Mouse (Mus musculus): Measurements from ENCODE around the gene Fam129c.

Gene Fam129c

GRCm38 (mm10) chr8:71574426-71574825, 23.0 kb upstream of the Fam129c start:
- no peak for DNase-seq (ENCODE audit: low spot score)

- DNase-seq (ENCODE audit: low spot score): no peak
Observed at GRCm38 (mm10) chr8:71575020-71575419, 22.4 kb upstream of the Fam129c start.

- DNase-seq (ENCODE audit: low spot score): no peak
Observed at GRCm38 (mm10) chr8:71577856-71578387, 19.5 kb upstream of the Fam129c start.

- DNase-seq (ENCODE audit: low spot score): no peak
Observed at GRCm38 (mm10) chr8:71579009-71579408, 18.4 kb upstream of the Fam129c start.

- DNase-seq (ENCODE audit: low spot score): no peak
Observed at GRCm38 (mm10) chr8:71579476-71579875, 18.0 kb upstream of the Fam129c start.

GRCm38 (mm10) chr8:71580201-71580600, 17.2 kb upstream of the Fam129c start:
- DNase-seq (ENCODE audit: low spot score): no peak

GRCm38 (mm10) chr8:71586891-71587290, 10.6 kb upstream of the Fam129c start:
- DNase-seq (ENCODE audit: low spot score): no peak

- no peak for DNase-seq (ENCODE audit: low spot score)
Observed at GRCm38 (mm10) chr8:71588762-71589161, 8.7 kb upstream of the Fam129c start.

- no peak for DNase-seq (ENCODE audit: low spot score)
Observed at GRCm38 (mm10) chr8:71591017-71591416, 6.4 kb upstream of the Fam129c start.

GRCm38 (mm10) chr8:71591471-71592373, 5.7 kb upstream of the Fam129c start, which contains the start of gene Pgls:
Gene Pgls (plus strand): TSS chr8:71592176.
- DNase-seq (ENCODE audit: low spot score): peak; percentile 94

- peak; percentile 90 for DNase-seq (ENCODE audit: low spot score)
Observed at GRCm38 (mm10) chr8:71592374-71593170, 4.9 kb upstream of the Fam129c start.

- no peak for DNase-seq (ENCODE audit: low spot score)
Observed at GRCm38 (mm10) chr8:71593556-71594323, 3.7 kb upstream of the Fam129c start.

- DNase-seq (ENCODE audit: low spot score): no peak
Observed at GRCm38 (mm10) chr8:71594324-71594722, 3.1 kb upstream of the Fam129c start.

- DNase-seq (ENCODE audit: low spot score): peak; percentile 82
Observed at GRCm38 (mm10) chr8:71595862-71596261, 1.6 kb upstream of the Fam129c start.

- no peak for DNase-seq (ENCODE audit: low spot score)
Observed at GRCm38 (mm10) chr8:71596384-71596783, 1.1 kb upstream of the Fam129c start.

- DNase-seq (ENCODE audit: low spot score): no peak
Observed at GRCm38 (mm10) chr8:71596798-71597197, 650 bp upstream of the Fam129c start.

- no peak for DNase-seq (ENCODE audit: low spot score)
Observed at GRCm38 (mm10) chr8:71598375-71598774, 927 bp downstream of the Fam129c start.

- no peak for DNase-seq (ENCODE audit: low spot score)
Observed at GRCm38 (mm10) chr8:71598841-71599240, 1.4 kb downstream of the Fam129c start.

- no peak for DNase-seq (ENCODE audit: low spot score)
Observed at GRCm38 (mm10) chr8:71601939-71602665, 4.7 kb downstream of the Fam129c start.

- no peak for DNase-seq (ENCODE audit: low spot score)
Observed at GRCm38 (mm10) chr8:71602666-71603334, 5.4 kb downstream of the Fam129c start.

- DNase-seq (ENCODE audit: low spot score): no peak
Observed at GRCm38 (mm10) chr8:71604021-71604420, 6.6 kb downstream of the Fam129c start.
